26 mouse cellular contexts compared by ENCODE assay signal in the genomic region with DNA sequence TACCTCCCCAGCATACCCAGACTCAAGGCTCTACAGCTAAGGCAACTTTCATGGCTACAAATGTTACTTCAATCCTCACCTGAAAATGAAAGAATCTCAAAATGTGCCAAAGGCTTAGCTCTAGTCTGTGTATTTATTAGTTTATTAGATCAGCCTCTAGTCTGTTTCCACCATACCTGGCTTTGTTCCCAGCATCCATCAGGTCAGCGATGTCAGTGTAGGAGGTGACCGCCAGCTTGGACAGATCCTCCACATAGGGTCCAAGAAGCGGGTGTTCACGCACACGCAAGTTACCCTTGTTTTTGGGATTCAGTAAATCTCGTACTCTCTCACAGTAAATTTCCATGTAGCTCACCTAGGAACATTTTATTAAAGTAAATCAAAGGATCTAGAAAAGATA.
"Had no signal": no experiment of that assay in that cellular context is flagged by ENCODE, and none has a peak within 500 bp of the region (broad histone marks: within the 10 kb centered on the region; RNA-seq: fewer than 3 reads in every experiment).

No protein-coding gene starts in this region.

- DNase-seq: gastrocnemius, postnatal 14 days; gastrocnemius, postnatal 36 days; heart, adult 2 months; heart, postnatal 14 days; heart, postnatal 36 days; kidney, adult 11 months; kidney, adult 2 months; kidney, adult 9 months; kidney, postnatal 14 days; kidney, postnatal 36 days; layer of hippocampus, adult 9-11 months; layer of hippocampus, postnatal 36 days; left cerebral cortex, postnatal 4 days had no signal

- H3K9me3 ChIP-seq: heart, embryonic 13.5 days; heart, embryonic 15.5 days; hindbrain, embryonic 13.5 days; hindbrain, embryonic 15.5 days; kidney, embryonic 15.5 days; limb, embryonic 15.5 days; liver, embryonic 12.5 days had no signal

- H3K4me3 ChIP-seq: heart, adult 2 months; heart, embryonic 13.5 days; heart, embryonic 15.5 days; hindbrain, embryonic 13.5 days; hindbrain, embryonic 15.5 days; kidney, embryonic 15.5 days; limb, embryonic 13.5 days; limb, embryonic 15.5 days; liver, embryonic 12.5 days had no signal

- H3K9ac ChIP-seq: heart, embryonic 13.5 days; heart, embryonic 15.5 days; hindbrain, embryonic 13.5 days; hindbrain, embryonic 15.5 days; kidney, embryonic 15.5 days; limb, embryonic 13.5 days; limb, embryonic 15.5 days; liver, embryonic 12.5 days; liver, embryonic 14.5 days had no signal

- H3K27me3 ChIP-seq: heart, embryonic 13.5 days; heart, embryonic 15.5 days; hindbrain, embryonic 13.5 days; hindbrain, embryonic 15.5 days; kidney, embryonic 15.5 days; limb, embryonic 13.5 days; limb, embryonic 15.5 days; liver, embryonic 12.5 days had no signal

- ATAC-seq: hindbrain, postnatal 0 days; intestine, embryonic 16.5 days; liver, embryonic 12.5 days had no signal

- H3K4me2 ChIP-seq: heart, embryonic 11.5 days; heart, embryonic 13.5 days; heart, embryonic 15.5 days; hindbrain, embryonic 13.5 days; hindbrain, embryonic 15.5 days; kidney, embryonic 15.5 days; limb, embryonic 13.5 days; limb, embryonic 15.5 days; liver, embryonic 12.5 days had no signal

- H3K4me1 ChIP-seq: heart, embryonic 13.5 days; heart, embryonic 15.5 days; hindbrain, embryonic 13.5 days; hindbrain, embryonic 15.5 days; kidney, embryonic 15.5 days; limb, embryonic 13.5 days; limb, embryonic 15.5 days; liver, embryonic 12.5 days had no signal

- H3K27ac ChIP-seq: heart, adult 2 months; heart, embryonic 13.5 days; heart, embryonic 15.5 days; hindbrain, embryonic 13.5 days; hindbrain, embryonic 15.5 days; hindbrain, postnatal 0 days; kidney, embryonic 15.5 days; kidney, postnatal 0 days; limb, embryonic 13.5 days; limb, embryonic 15.5 days; liver, embryonic 12.5 days; liver, embryonic 14.5 days had no signal
